Mouse (Mus musculus): ENCODE measurements at regions not wholly inside any gene's neighbourhood (a gene's known extent, or its start where the extent isn't known, plus 50 kb on each side); places are given as distances from the start of the nearest gene placed in this dataset.

GRCm38 (mm10) chr3:132237344-132237743 is 152.3 kb downstream of the Dkk2 start:
- Histone ChIP-seq H3K4me3 (ENCODE audit: insufficient read depth, poor library complexity, severe bottlenecking) (no peak overlapping the region), H3K27me3 (ENCODE audit: control insufficient read depth, insufficient read depth, insufficient read length) (no peaks in the 10 kb centered on the region), H3ac (ENCODE audit: control insufficient read depth, insufficient read length, low read depth) (no peak overlapping the region), H3K36me3 (ENCODE audit: control insufficient read depth, insufficient read depth) (no peaks in the 10 kb centered on the region), H3K79me2 (ENCODE audit: control insufficient read depth, insufficient read depth) (no peaks in the 10 kb centered on the region), H3K79me3 (ENCODE audit: low read depth) (no peaks in the 10 kb centered on the region)
- TF ChIP-seq CTCF (IDR thresholded peaks at IDR 0.05; ENCODE audit: control insufficient read depth, insufficient read depth, insufficient read length) (no peak), MYOG (IDR thresholded peaks at IDR 0.05; ENCODE audit: control insufficient read depth, extremely low read depth, insufficient read length) (no peak), CEBPB (IDR thresholded peaks at IDR 0.05; ENCODE audit: low read depth) (peak; percentile 7), MYOD1 (IDR thresholded peaks at IDR 0.05; ENCODE audit: control insufficient read depth, insufficient read length, low read depth) (no peak), USF1 (IDR thresholded peaks at IDR 0.05; ENCODE audit: low read depth) (peak; percentile 73)

GRCm38 (mm10) chr3:132257834-132258233 is 172.7 kb downstream of the Dkk2 start:
- Histone ChIP-seq H3K79me2 (ENCODE audit: control insufficient read depth, insufficient read depth) (no peaks in the 10 kb centered on the region), H3K36me3 (ENCODE audit: control insufficient read depth, insufficient read depth) (no peaks in the 10 kb centered on the region), H3K4me3 (ENCODE audit: insufficient read depth, poor library complexity, severe bottlenecking) (no peak overlapping the region), H3K79me3 (ENCODE audit: low read depth) (no peaks in the 10 kb centered on the region), H3K27me3 (ENCODE audit: control insufficient read depth, insufficient read depth, insufficient read length) (no peaks in the 10 kb centered on the region), H3ac (ENCODE audit: control insufficient read depth, insufficient read length, low read depth) (no peak overlapping the region)
- TF ChIP-seq USF1 (IDR thresholded peaks at IDR 0.05; ENCODE audit: low read depth), result no peak
- no peak for TF ChIP-seq MYOG (IDR thresholded peaks at IDR 0.05; ENCODE audit: control insufficient read depth, extremely low read depth, insufficient read length)
- TF ChIP-seq MAX (IDR thresholded peaks at IDR 0.05), result no peak
- TF ChIP-seq MYOD1 (IDR thresholded peaks at IDR 0.05; ENCODE audit: control insufficient read depth, insufficient read length, low read depth), result no peak
- TF ChIP-seq CEBPB (IDR thresholded peaks at IDR 0.05; ENCODE audit: low read depth), result no peak
- TF ChIP-seq FOSL1 (IDR thresholded peaks at IDR 0.05; ENCODE audit: insufficient read depth, low read length, poor library complexity, severe bottlenecking), result no peak
- TF ChIP-seq CTCF (IDR thresholded peaks at IDR 0.05; ENCODE audit: control insufficient read depth, insufficient read depth, insufficient read length), result no peak

GRCm38 (mm10) chr3:132269641-132270040 is 184.5 kb downstream of the Dkk2 start:
- Histone ChIP-seq H3ac (ENCODE audit: control insufficient read depth, insufficient read length, low read depth) (no peak overlapping the region), H3K4me3 (ENCODE audit: insufficient read depth, poor library complexity, severe bottlenecking) (no peak overlapping the region), H3K79me2 (ENCODE audit: control insufficient read depth, insufficient read depth) (no peaks in the 10 kb centered on the region), H3K27me3 (ENCODE audit: control insufficient read depth, insufficient read depth, insufficient read length) (no peaks in the 10 kb centered on the region), H3K79me3 (ENCODE audit: low read depth) (no peaks in the 10 kb centered on the region), H3K36me3 (ENCODE audit: control insufficient read depth, insufficient read depth) (no peaks in the 10 kb centered on the region)
- no peak for TF ChIP-seq MAX (IDR thresholded peaks at IDR 0.05)
- no peak for TF ChIP-seq MYOD1 (IDR thresholded peaks at IDR 0.05; ENCODE audit: control insufficient read depth, insufficient read length, low read depth)
- TF ChIP-seq CEBPB (IDR thresholded peaks at IDR 0.05; ENCODE audit: low read depth), result no peak
- no peak for TF ChIP-seq MYOG (IDR thresholded peaks at IDR 0.05; ENCODE audit: control insufficient read depth, extremely low read depth, insufficient read length)
- no peak for TF ChIP-seq USF1 (IDR thresholded peaks at IDR 0.05; ENCODE audit: low read depth)
- no peak for TF ChIP-seq CTCF (IDR thresholded peaks at IDR 0.05; ENCODE audit: control insufficient read depth, insufficient read depth, insufficient read length)
- TF ChIP-seq FOSL1 (IDR thresholded peaks at IDR 0.05; ENCODE audit: insufficient read depth, low read length, poor library complexity, severe bottlenecking), result no peak

- Histone ChIP-seq H3K79me3 (ENCODE audit: low read depth) (no peaks in the 10 kb centered on the region), H3K79me2 (ENCODE audit: control insufficient read depth, insufficient read depth) (no peaks in the 10 kb centered on the region), H3K36me3 (ENCODE audit: control insufficient read depth, insufficient read depth) (no peaks in the 10 kb centered on the region), H3K27me3 (ENCODE audit: control insufficient read depth, insufficient read depth, insufficient read length) (no peaks in the 10 kb centered on the region), H3ac (ENCODE audit: control insufficient read depth, insufficient read length, low read depth) (no peak overlapping the region), H3K4me3 (ENCODE audit: insufficient read depth, poor library complexity, severe bottlenecking) (no peak overlapping the region)
- TF ChIP-seq MYOD1 (IDR thresholded peaks at IDR 0.05; ENCODE audit: control insufficient read depth, insufficient read length, low read depth) (no peak), CEBPB (IDR thresholded peaks at IDR 0.05; ENCODE audit: low read depth) (no peak), USF1 (IDR thresholded peaks at IDR 0.05; ENCODE audit: low read depth) (no peak), MAX (IDR thresholded peaks at IDR 0.05) (no peak), CTCF (IDR thresholded peaks at IDR 0.05; ENCODE audit: control insufficient read depth, insufficient read depth, insufficient read length) (no peak), MYOG (IDR thresholded peaks at IDR 0.05; ENCODE audit: control insufficient read depth, extremely low read depth, insufficient read length) (no peak), FOSL1 (IDR thresholded peaks at IDR 0.05; ENCODE audit: insufficient read depth, low read length, poor library complexity, severe bottlenecking) (no peak)
Observed at GRCm38 (mm10) chr3:132274786-132275185, 189.7 kb downstream of the Dkk2 start.

GRCm38 (mm10) chr3:132277771-132278170 is 192.7 kb downstream of the Dkk2 start:
- H3ac ChIP-seq (ENCODE audit: control insufficient read depth, insufficient read length, low read depth), result no peak overlapping the region
- no peak for TF ChIP-seq MYOG (IDR thresholded peaks at IDR 0.05; ENCODE audit: control insufficient read depth, extremely low read depth, insufficient read length)
- TF ChIP-seq MYOD1 (IDR thresholded peaks at IDR 0.05; ENCODE audit: control insufficient read depth, insufficient read length, low read depth), result no peak
- no peak for TF ChIP-seq MAX (IDR thresholded peaks at IDR 0.05)
- no peak for TF ChIP-seq USF1 (IDR thresholded peaks at IDR 0.05; ENCODE audit: low read depth)
- TF ChIP-seq CEBPB (IDR thresholded peaks at IDR 0.05; ENCODE audit: low read depth), result no peak
- TF ChIP-seq CTCF (IDR thresholded peaks at IDR 0.05; ENCODE audit: control insufficient read depth, insufficient read depth, insufficient read length), result no peak
- no peak for TF ChIP-seq FOSL1 (IDR thresholded peaks at IDR 0.05; ENCODE audit: insufficient read depth, low read length, poor library complexity, severe bottlenecking)

GRCm38 (mm10) chr3:132287714-132288113 is 202.6 kb downstream of the Dkk2 start:
- no peak overlapping the region for H3K4me3 ChIP-seq (ENCODE audit: insufficient read depth, poor library complexity, severe bottlenecking)
- H3K79me3 ChIP-seq (ENCODE audit: low read depth), result no peaks in the 10 kb centered on the region
- TF ChIP-seq CEBPB (IDR thresholded peaks at IDR 0.05; ENCODE audit: low read depth), result no peak
- TF ChIP-seq MYOG (IDR thresholded peaks at IDR 0.05; ENCODE audit: control insufficient read depth, extremely low read depth, insufficient read length), result no peak
- TF ChIP-seq MYOD1 (IDR thresholded peaks at IDR 0.05; ENCODE audit: control insufficient read depth, insufficient read length, low read depth), result no peak
- no peak for TF ChIP-seq MAX (IDR thresholded peaks at IDR 0.05)
- TF ChIP-seq CTCF (IDR thresholded peaks at IDR 0.05; ENCODE audit: control insufficient read depth, insufficient read depth, insufficient read length), result no peak
- TF ChIP-seq FOSL1 (IDR thresholded peaks at IDR 0.05; ENCODE audit: insufficient read depth, low read length, poor library complexity, severe bottlenecking), result no peak
- TF ChIP-seq USF1 (IDR thresholded peaks at IDR 0.05; ENCODE audit: low read depth), result no peak
- H3K36me3 ChIP-seq (ENCODE audit: control insufficient read depth, insufficient read depth), result no peaks in the 10 kb centered on the region
- H3K27me3 ChIP-seq (ENCODE audit: control insufficient read depth, insufficient read depth, insufficient read length), result no peaks in the 10 kb centered on the region
- H3ac ChIP-seq (ENCODE audit: control insufficient read depth, insufficient read length, low read depth), result no peak overlapping the region
- H3K79me2 ChIP-seq (ENCODE audit: control insufficient read depth, insufficient read depth), result no peaks in the 10 kb centered on the region

More at GRCm38 (mm10) chr3:132277771-132278170, 192.7 kb downstream of the Dkk2 start:
- Histone ChIP-seq H3K79me2 (ENCODE audit: control insufficient read depth, insufficient read depth) (no peaks in the 10 kb centered on the region), H3K79me3 (ENCODE audit: low read depth) (no peaks in the 10 kb centered on the region), H3K4me3 (ENCODE audit: insufficient read depth, poor library complexity, severe bottlenecking) (no peak overlapping the region), H3K27me3 (ENCODE audit: control insufficient read depth, insufficient read depth, insufficient read length) (no peaks in the 10 kb centered on the region), H3K36me3 (ENCODE audit: control insufficient read depth, insufficient read depth) (no peaks in the 10 kb centered on the region)

All from C2C12 (cell line).